25 mouse cellular contexts compared by ENCODE assay signal in the genomic region with DNA sequence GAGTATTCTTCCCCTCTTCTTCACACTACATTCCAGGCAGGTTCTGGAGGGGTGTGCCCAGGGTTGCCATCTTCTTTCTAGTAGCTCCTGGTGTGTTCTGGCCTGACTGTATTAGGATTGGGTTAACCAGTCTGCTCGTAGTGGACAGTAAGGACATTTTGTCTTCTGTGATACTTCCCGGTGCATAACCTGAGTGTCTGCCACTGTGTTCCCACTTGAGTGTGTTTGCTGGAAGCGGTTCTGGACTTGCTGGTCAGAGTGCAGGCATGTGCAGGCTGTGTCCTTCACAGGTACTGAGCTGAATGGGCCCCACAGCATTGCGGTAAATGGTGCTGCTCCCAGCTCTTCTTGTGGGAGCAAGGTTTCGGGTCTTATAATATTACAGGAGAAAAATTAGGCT.
"Had no signal": no experiment of that assay in that cellular context is flagged by ENCODE, and none has a peak within 500 bp of the region (broad histone marks: within the 10 kb centered on the region; RNA-seq: fewer than 3 reads in every experiment).

No protein-coding gene starts in this region.

- H3K27ac ChIP-seq: heart, adult 2 months; heart, embryonic 13.5 days; heart, embryonic 15.5 days; hindbrain, embryonic 13.5 days; hindbrain, embryonic 15.5 days; hindbrain, postnatal 0 days; kidney, embryonic 15.5 days; kidney, postnatal 0 days; limb, embryonic 12.5 days had no signal

- H3K4me1 ChIP-seq: hindbrain, embryonic 15.5 days; kidney, embryonic 15.5 days had no signal

- H3K27me3 ChIP-seq: heart, embryonic 13.5 days; heart, embryonic 15.5 days; hindbrain, embryonic 13.5 days; hindbrain, embryonic 15.5 days; kidney, embryonic 15.5 days; limb, embryonic 12.5 days had no signal

- H3K9ac ChIP-seq: forebrain, postnatal 0 days; heart, embryonic 13.5 days; heart, embryonic 15.5 days; hindbrain, embryonic 13.5 days; hindbrain, embryonic 15.5 days; kidney, embryonic 15.5 days; limb, embryonic 12.5 days had no signal

- H3K4me2 ChIP-seq: heart, embryonic 11.5 days; heart, embryonic 13.5 days; heart, embryonic 15.5 days; hindbrain, embryonic 13.5 days; hindbrain, embryonic 15.5 days; kidney, embryonic 15.5 days; limb, embryonic 12.5 days had no signal

- H3K4me3 ChIP-seq: heart, adult 2 months; heart, embryonic 13.5 days; heart, embryonic 15.5 days; hindbrain, embryonic 13.5 days; hindbrain, embryonic 15.5 days; kidney, embryonic 15.5 days; limb, embryonic 12.5 days had no signal

- ATAC-seq: forebrain, postnatal 0 days; hindbrain, postnatal 0 days; intestine, embryonic 16.5 days had no signal

- H3K9me3 ChIP-seq: heart, embryonic 13.5 days; heart, embryonic 15.5 days; hindbrain, embryonic 15.5 days; kidney, embryonic 15.5 days; limb, embryonic 12.5 days had no signal

- DNase-seq: forebrain, postnatal 0 days; gastrocnemius, postnatal 14 days; gastrocnemius, postnatal 36 days; heart, adult 11 months; heart, adult 2 months; heart, postnatal 14 days; heart, postnatal 36 days; kidney, adult 11 months; kidney, adult 2 months; kidney, adult 9 months; kidney, postnatal 14 days; kidney, postnatal 36 days; layer of hippocampus, adult 9-11 months; layer of hippocampus, postnatal 36 days; left cerebral cortex, postnatal 4 days had no signal
